Mouse (Mus musculus): Measurements from ENCODE around the gene Ckap2.

The Ckap2 gene

GRCm38 (mm10) chr8:22185431-22186397, at the start of gene Ckap2:
Ckap2 (minus strand) TSS chr8:22185819.
- DNase-seq (ENCODE audit: low spot score in 2 of 2): peak; percentile 33 to 77

- DNase-seq (ENCODE audit: low spot score in 2 of 2): no peak
Observed at GRCm38 (mm10) chr8:22228621-22229020, 43.0 kb upstream of the Ckap2 start.

- DNase-seq (ENCODE audit: low spot score in 2 of 2): no peak
Observed at GRCm38 (mm10) chr8:22227061-22227877, 41.6 kb upstream of the Ckap2 start, which contains the start of gene Thsd1. Thsd1 (plus strand) TSS chr8:22227313.

- DNase-seq (ENCODE audit: low spot score in 2 of 2): no peak
Observed at GRCm38 (mm10) chr8:22226361-22226760, 40.7 kb upstream of the Ckap2 start.

- DNase-seq (ENCODE audit: low spot score in 2 of 2): no peak
Observed at GRCm38 (mm10) chr8:22214826-22215225, 29.2 kb upstream of the Ckap2 start.

GRCm38 (mm10) chr8:22209012-22209411, 23.4 kb upstream of the Ckap2 start:
- no peak for DNase-seq (ENCODE audit: low spot score in 2 of 2)

- DNase-seq (ENCODE audit: low spot score in 2 of 2): no peak
Observed at GRCm38 (mm10) chr8:22207535-22207934, 21.9 kb upstream of the Ckap2 start.

GRCm38 (mm10) chr8:22199481-22199880, 13.9 kb upstream of the Ckap2 start:
- DNase-seq (ENCODE audit: low spot score in 2 of 2): no peak

GRCm38 (mm10) chr8:22197914-22198313, 12.3 kb upstream of the Ckap2 start:
- no peak for DNase-seq (ENCODE audit: low spot score in 2 of 2)

- no peak for DNase-seq (ENCODE audit: low spot score in 2 of 2)
Observed at GRCm38 (mm10) chr8:22193432-22194010, 7.9 kb upstream of the Ckap2 start.

GRCm38 (mm10) chr8:22192660-22193431, 7.2 kb upstream of the Ckap2 start, which contains the start of gene Vps36:
Vps36 (plus strand) TSS chr8:22192809.
- DNase-seq (ENCODE audit: low spot score in 2 of 2): peak; percentile 52 to 86

- no peak for DNase-seq (ENCODE audit: low spot score in 2 of 2)
Observed at GRCm38 (mm10) chr8:22184884-22185283, 735 bp downstream of the Ckap2 start.

GRCm38 (mm10) chr8:22175966-22176365, 9.7 kb downstream of the Ckap2 start:
- no peak for DNase-seq (ENCODE audit: low spot score in 2 of 2)

- DNase-seq (ENCODE audit: low spot score in 2 of 2): peak in 1 of 2 experiments; percentile 34
Observed at GRCm38 (mm10) chr8:22169167-22169566, 16.5 kb downstream of the Ckap2 start.

GRCm38 (mm10) chr8:22166080-22166603, 19.5 kb downstream of the Ckap2 start, which contains the start of gene Nek3:
Nek3 (minus strand) TSS chr8:22166435.
- DNase-seq (ENCODE audit: low spot score in 2 of 2): peak; percentile 39 to 73

GRCm38 (mm10) chr8:22165251-22166079, 20.2 kb downstream of the Ckap2 start:
- no peak for DNase-seq (ENCODE audit: low spot score in 2 of 2)

GRCm38 (mm10) chr8:22164431-22164830, 21.2 kb downstream of the Ckap2 start:
- no peak for DNase-seq (ENCODE audit: low spot score in 2 of 2)

- no peak for DNase-seq (ENCODE audit: low spot score in 2 of 2)
Observed at GRCm38 (mm10) chr8:22162206-22162605, 23.4 kb downstream of the Ckap2 start.

- no peak for DNase-seq (ENCODE audit: low spot score in 2 of 2)
Observed at GRCm38 (mm10) chr8:22150345-22150663, 35.3 kb downstream of the Ckap2 start.

Measured in left cerebral cortex, adult 9 months (tissue).